Mouse (Mus musculus) thymus, postnatal 10 days (tissue): ENCODE results near the gene Nfe2l2.

Experiments used
- DNase-seq, 2 experiments: peaks; one replicate each; pipeline ENCODE4 v3.0.0; 2021; ENCODE audit warnings: low spot score in 2 of 2

The Nfe2l2 gene

GRCm38 (mm10) chr2:75704234-75705161 is at the start of gene Nfe2l2:
Gene Nfe2l2 (minus strand): TSS chr2:75704641.
- DNase-seq: peak; percentile 80 to 84

- no peak for DNase-seq
Observed at GRCm38 (mm10) chr2:75752306-75753175, 48.1 kb upstream of the Nfe2l2 start.

GRCm38 (mm10) chr2:75751896-75752295 is 47.5 kb upstream of the Nfe2l2 start:
- no peak for DNase-seq

GRCm38 (mm10) chr2:75750869-75751268 is 46.4 kb upstream of the Nfe2l2 start:
- no peak for DNase-seq

- DNase-seq: no peak
Observed at GRCm38 (mm10) chr2:75750043-75750718, 45.7 kb upstream of the Nfe2l2 start.

GRCm38 (mm10) chr2:75748841-75749240 is 44.4 kb upstream of the Nfe2l2 start:
- DNase-seq: no peak

GRCm38 (mm10) chr2:75737006-75737503 is 32.6 kb upstream of the Nfe2l2 start:
- no peak for DNase-seq

- no peak for DNase-seq
Observed at GRCm38 (mm10) chr2:75734196-75734865, 29.9 kb upstream of the Nfe2l2 start.

GRCm38 (mm10) chr2:75733177-75733576 is 28.7 kb upstream of the Nfe2l2 start:
- no peak for DNase-seq

GRCm38 (mm10) chr2:75731929-75732328 is 27.5 kb upstream of the Nfe2l2 start:
- no peak for DNase-seq

- no peak for DNase-seq
Observed at GRCm38 (mm10) chr2:75731233-75731651, 26.8 kb upstream of the Nfe2l2 start.

GRCm38 (mm10) chr2:75730052-75730451 is 25.6 kb upstream of the Nfe2l2 start:
- DNase-seq: no peak

GRCm38 (mm10) chr2:75724863-75725445 is 20.5 kb upstream of the Nfe2l2 start:
- no peak for DNase-seq

GRCm38 (mm10) chr2:75723481-75723880 is 19.0 kb upstream of the Nfe2l2 start:
- DNase-seq: no peak

GRCm38 (mm10) chr2:75722893-75723292 is 18.5 kb upstream of the Nfe2l2 start:
- no peak for DNase-seq

GRCm38 (mm10) chr2:75720236-75721027 is 16.0 kb upstream of the Nfe2l2 start:
- no peak for DNase-seq

- no peak for DNase-seq
Observed at GRCm38 (mm10) chr2:75719331-75719869, 15.0 kb upstream of the Nfe2l2 start.

- DNase-seq: no peak
Observed at GRCm38 (mm10) chr2:75716046-75717016, 11.9 kb upstream of the Nfe2l2 start.
